Mouse (Mus musculus): ENCODE data around the gene Gatad2a.

DNA sequence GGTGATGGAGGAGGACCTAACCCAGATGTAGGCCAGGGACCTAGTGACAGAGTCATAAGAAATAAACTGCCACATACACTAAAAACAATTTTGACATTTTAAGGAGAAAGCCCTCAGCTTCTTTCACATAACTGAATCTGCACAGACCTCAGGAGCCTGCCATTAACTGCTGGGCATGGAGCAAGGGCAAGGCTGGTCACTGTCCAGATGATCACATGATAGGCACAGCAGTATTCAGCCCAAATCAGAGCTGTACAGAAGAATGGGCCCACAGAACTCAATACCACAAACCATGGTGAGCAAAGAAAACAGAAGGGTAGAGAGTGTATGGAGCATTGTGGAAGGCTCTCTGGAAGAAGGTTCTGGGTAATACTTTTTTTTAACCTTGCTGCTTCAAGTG, 69.3 kb downstream of the Gatad2a start:
- no peak for TF ChIP-seq CTCF (IDR thresholded peaks at IDR 0.05; ENCODE audit: low read depth, low read length)
- TF ChIP-seq POLR2A (IDR thresholded peaks at IDR 0.05; ENCODE audit: borderline replicate concordance, low read depth, low read length), result no peak
